Mouse (Mus musculus) E14TG2a.4 (cell line): Measurements from ENCODE around the gene Rexo4.
A peak's percentile ranks its signal among the peaks of the same experiment; 100 is the strongest.

ENCODE experiments used
- H3K27me3 ChIP-seq: 2 replicates; pipeline ENCODE4 v1.6.1; 2014; ENCODE audit warnings: low read length, control low read depth; ENCODE audit not compliant: insufficient read depth
- H3K36me3 ChIP-seq: 2 replicates; pipeline ENCODE4 v1.6.1; 2014; ENCODE audit warnings: low read length, control low read depth; ENCODE audit not compliant: insufficient read depth
- H3K4me1 ChIP-seq: replicated peaks from 2 replicates; pipeline ENCODE4 v1.6.1; 2014; ENCODE audit warnings: low read depth, low read length, control low read depth
- H3K4me3 ChIP-seq: replicated peaks from 2 replicates; pipeline ENCODE4 v1.5.1; 2014; ENCODE audit warnings: mild to moderate bottlenecking, low read length
- H3K9me3 ChIP-seq: 2 replicates; pipeline ENCODE4 v1.6.1; 2014; ENCODE audit warnings: low read length, control low read depth
- CTCF ChIP-seq: conservative IDR thresholded peaks from 2 replicates; pipeline ENCODE4 v1.5.1; 2014; ENCODE audit warnings: low read length
- NANOG ChIP-seq: IDR thresholded peaks from 2 replicates; pipeline ENCODE4 v1.6.1; 2014; ENCODE audit warnings: borderline replicate concordance, low read length, mixed read lengths
- POU5F1 ChIP-seq: IDR thresholded peaks from 2 replicates; pipeline ENCODE4 v1.6.1; 2014; ENCODE audit warnings: low read length, borderline replicate concordance

Rexo4 gene

GRCm38 (mm10) chr2:26963923-26964723 lies at the start of gene Rexo4:
Rexo4 (minus strand) TSS chr2:26964386.
- H3K4me3 ChIP-seq, result peak within 1 kb of the TSS; percentile 93
- H3K36me3 ChIP-seq, result peaks cover 38% of the 10 kb centered on the region
- no peaks in the 10 kb centered on the region for H3K9me3 ChIP-seq
- peaks cover 39% of the 10 kb centered on the region for H3K4me1 ChIP-seq
- no peaks in the 10 kb centered on the region for H3K27me3 ChIP-seq
- TF ChIP-seq POU5F1, result peak; percentile 88
- TF ChIP-seq CTCF, result no peak

DNA sequence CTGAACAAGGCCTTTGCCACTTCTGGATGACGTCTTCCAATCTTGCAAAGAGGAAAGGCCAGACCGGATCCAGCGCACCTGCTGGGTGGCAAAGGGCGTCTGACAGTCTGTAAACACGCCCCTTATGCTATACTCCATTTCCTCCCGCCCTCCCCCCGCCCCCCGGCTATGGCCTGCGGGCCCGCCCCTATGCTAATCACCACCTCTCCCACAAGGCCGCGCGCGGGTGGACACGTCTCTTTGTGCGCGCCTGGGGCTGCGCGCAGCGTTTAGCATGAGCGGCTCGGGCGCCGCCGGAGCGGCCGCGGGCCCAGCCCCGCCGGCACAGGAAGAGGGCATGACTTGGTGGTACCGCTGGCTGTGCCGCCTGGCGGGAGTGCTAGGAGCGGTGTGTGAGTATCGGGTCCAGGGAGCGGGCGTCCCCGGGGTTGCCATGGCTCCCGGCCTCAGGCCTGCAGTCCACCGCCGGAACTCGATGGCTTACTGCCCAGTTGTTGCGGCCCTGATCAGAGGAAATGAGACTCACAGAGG lies 45.6 kb upstream of the Rexo4 start, which contains the start of gene Cacfd1:
TSS of gene Cacfd1 (plus strand) at position 213 of the 531 bp plus-strand sequence.
- Histone ChIP-seq H3K27me3 (peaks cover 7% of the 10 kb centered on the region; the same call in 1 of the 2 replicates), H3K4me1 (peaks cover 26% of the 10 kb centered on the region), H3K4me3 (peak within 1 kb of the TSS; percentile 90), H3K36me3 (peaks cover 13% of the 10 kb centered on the region), H3K9me3 (no peaks in the 10 kb centered on the region)
- no peak for TF ChIP-seq NANOG
- no peak for TF ChIP-seq POU5F1
- TF ChIP-seq CTCF, result no peak

DNA sequence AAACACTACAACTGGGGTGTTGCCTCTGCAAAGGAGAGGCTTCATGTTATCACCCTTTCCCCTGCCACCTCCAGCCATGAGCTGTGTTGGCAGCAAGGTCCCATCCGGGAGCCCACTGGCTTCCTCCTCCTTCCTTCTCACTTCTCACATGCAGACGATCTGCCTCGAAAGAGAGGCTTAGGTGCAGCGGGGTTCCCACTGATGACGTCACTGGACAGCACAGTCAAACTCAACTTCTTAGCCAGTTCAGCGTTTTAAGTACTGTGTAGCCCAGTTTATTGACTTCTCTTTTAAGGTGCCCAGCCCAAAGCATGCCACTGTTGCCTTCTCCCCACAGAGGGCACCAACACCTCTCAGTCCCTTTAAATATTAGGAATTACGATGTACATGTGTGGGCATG lies 43.5 kb upstream of the Rexo4 start:
- Histone ChIP-seq H3K9me3 (no peaks in the 10 kb centered on the region), H3K4me3 (no peak overlapping the region), H3K4me1 (peaks cover 26% of the 10 kb centered on the region), H3K36me3 (0 out of 2 replicates have a peak, but pooled peaks cover 3% of the 10 kb centered on the region), H3K27me3 (peaks cover 7% of the 10 kb centered on the region; the same call in 1 of the 2 replicates)
- TF ChIP-seq POU5F1 (no peak), CTCF (no peak)

GRCm38 (mm10) chr2:27006255-27006654 lies 42.1 kb upstream of the Rexo4 start:
- Histone ChIP-seq H3K4me3 (no peak overlapping the region), H3K27me3 (peaks cover 7% of the 10 kb centered on the region; the same call in 1 of the 2 replicates), H3K4me1 (peaks cover 26% of the 10 kb centered on the region), H3K9me3 (no peaks in the 10 kb centered on the region), H3K36me3 (no peaks in the 10 kb centered on the region)
- TF ChIP-seq POU5F1 (no peak), NANOG (no peak), CTCF (no peak)

- TF ChIP-seq NANOG (no peak), POU5F1 (no peak), CTCF (no peak)
- Histone ChIP-seq H3K36me3 (no peaks in the 10 kb centered on the region), H3K4me1 (no peaks in the 10 kb centered on the region), H3K4me3 (no peak overlapping the region), H3K9me3 (no peaks in the 10 kb centered on the region), H3K27me3 (no peaks in the 10 kb centered on the region)
Observed at GRCm38 (mm10) chr2:26997993-26998392, 33.8 kb upstream of the Rexo4 start.

GRCm38 (mm10) chr2:26997498-26997897 lies 33.3 kb upstream of the Rexo4 start:
- Histone ChIP-seq H3K27me3 (no peaks in the 10 kb centered on the region), H3K9me3 (no peaks in the 10 kb centered on the region), H3K36me3 (no peaks in the 10 kb centered on the region), H3K4me3 (no peak overlapping the region), H3K4me1 (no peaks in the 10 kb centered on the region)
- TF ChIP-seq CTCF, result 0 out of 2 replicates have a peak, but pooled peaks have one; percentile 6
- TF ChIP-seq NANOG, result no peak
- no peak for TF ChIP-seq POU5F1

DNA sequence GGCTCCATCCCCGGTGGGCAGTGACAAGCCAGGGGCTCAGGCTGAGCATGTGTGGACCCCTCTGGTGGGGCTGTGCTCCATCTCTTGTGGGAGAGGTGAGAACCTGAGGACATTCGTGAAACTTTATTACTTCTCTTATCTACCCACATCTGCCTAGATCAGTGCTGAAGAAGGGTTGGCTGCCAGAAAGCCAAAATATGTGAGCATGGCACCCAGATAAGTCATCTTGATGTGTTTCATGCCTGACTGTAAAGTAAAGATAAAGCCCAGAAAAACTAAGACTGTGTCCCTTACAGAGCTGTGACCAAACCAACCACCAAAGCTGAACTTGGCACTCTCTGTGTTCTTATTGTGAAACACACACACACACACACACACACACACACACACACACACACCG lies 29.8 kb upstream of the Rexo4 start:
- no peaks in the 10 kb centered on the region for H3K36me3 ChIP-seq
- no peak overlapping the region for H3K4me3 ChIP-seq
- no peaks in the 10 kb centered on the region for H3K27me3 ChIP-seq
- H3K4me1 ChIP-seq, result no peaks in the 10 kb centered on the region
- TF ChIP-seq POU5F1 (no peak), CTCF (no peak), NANOG (no peak)
- H3K9me3 ChIP-seq, result no peaks in the 10 kb centered on the region

GRCm38 (mm10) chr2:26984640-26985039 lies 20.5 kb upstream of the Rexo4 start:
- Histone ChIP-seq H3K9me3 (no peaks in the 10 kb centered on the region), H3K4me1 (0 out of 2 replicates have a peak, but pooled peaks cover 7% of the 10 kb centered on the region), H3K27me3 (0 out of 2 replicates have a peak, but pooled peaks cover 6% of the 10 kb centered on the region), H3K4me3 (no peak overlapping the region), H3K36me3 (no peaks in the 10 kb centered on the region)
- no peak for TF ChIP-seq NANOG
- no peak for TF ChIP-seq POU5F1
- no peak for TF ChIP-seq CTCF
